Mouse (Mus musculus) retina, adult 2 months (tissue): ENCODE data around the gene Cpe.
"Not testable (repeated sequence)": the region's sequence is repeated elsewhere in the genome, so short reads cannot be mapped to it uniquely, and the experiment has no call there.

ENCODE experiments used
- DNase-seq: peaks from one replicate; pipeline ENCODE4 v3.0.0-alpha.2; 2012; ENCODE audit warnings: low read depth, low spot score

Cpe gene

GRCm38 (mm10) chr8:64674951-64675585 lies 17.8 kb downstream of the Cpe start:
- no peak for DNase-seq

DNA sequence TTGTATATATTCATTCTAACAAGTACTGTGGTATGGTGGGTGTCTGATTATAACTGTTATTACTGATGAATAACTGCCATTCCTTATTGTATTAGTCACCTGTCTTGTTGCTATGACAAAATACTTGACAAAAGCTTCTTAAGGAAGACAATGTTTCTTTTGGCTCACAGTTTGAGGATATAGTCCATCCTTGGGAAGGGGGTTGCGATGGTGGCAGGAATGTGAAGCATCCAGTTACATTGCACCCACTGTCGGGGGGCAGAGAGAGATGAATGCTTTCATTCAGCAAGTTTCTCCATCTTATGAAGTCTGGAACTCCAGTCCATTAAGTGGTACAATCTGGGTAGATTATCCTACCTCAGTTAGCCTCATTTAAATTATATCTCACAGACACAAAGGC lies 19.9 kb downstream of the Cpe start:
- DNase-seq: no peak

- DNase-seq: no peak
These were observed 20.9 kb downstream of the Cpe start for GRCm38 (mm10) chr8:64671937-64672336.

- not testable (repeated sequence) for DNase-seq
These were observed 26.5 kb downstream of the Cpe start for GRCm38 (mm10) chr8:64666305-64666704.

- DNase-seq: no peak
These were observed 27.3 kb downstream of the Cpe start for GRCm38 (mm10) chr8:64665563-64665962.

DNA sequence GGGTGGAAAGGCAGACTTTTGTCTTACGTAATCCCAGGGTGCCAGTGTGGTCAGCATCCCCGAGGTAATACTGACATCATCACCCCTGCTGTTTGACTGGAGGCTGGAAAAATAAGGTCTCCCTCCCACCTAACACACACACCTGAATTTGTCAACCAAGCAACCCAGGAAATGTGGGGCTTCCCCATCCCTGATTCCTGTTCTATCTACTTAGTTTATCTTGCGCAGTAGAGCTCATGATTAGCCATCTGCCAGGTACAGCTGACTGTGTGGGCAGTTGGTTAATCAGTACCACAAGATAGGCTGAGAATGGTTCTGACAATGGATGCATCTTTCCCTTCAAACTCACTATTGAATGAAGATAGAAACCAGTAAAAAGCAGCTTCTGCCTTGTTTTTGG lies 28.0 kb downstream of the Cpe start:
- no peak for DNase-seq

- no peak for DNase-seq
These were observed 28.5 kb downstream of the Cpe start for GRCm38 (mm10) chr8:64664350-64664749.

DNA sequence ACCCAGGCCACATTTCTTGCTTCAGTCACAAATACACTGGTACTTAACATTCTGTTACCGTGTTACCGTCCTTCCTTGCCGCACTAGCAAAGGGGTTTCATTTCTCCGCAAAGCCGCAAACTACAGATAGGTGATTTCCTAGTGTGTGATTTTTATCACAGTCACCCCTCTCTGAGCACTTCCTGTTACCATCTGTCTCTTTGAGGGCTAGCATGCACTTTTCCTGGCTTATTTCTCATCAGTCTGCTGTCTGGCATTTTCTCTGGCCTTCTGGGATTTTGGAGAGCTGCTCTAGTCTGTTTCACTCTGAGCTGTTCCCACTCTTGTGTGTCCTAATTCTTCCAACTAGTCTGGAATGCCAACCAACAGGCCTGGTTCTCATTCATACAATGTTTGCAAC lies 33.8 kb downstream of the Cpe start:
- DNase-seq: no peak

GRCm38 (mm10) chr8:64657980-64658401 lies 34.9 kb downstream of the Cpe start:
- DNase-seq: no peak

DNA sequence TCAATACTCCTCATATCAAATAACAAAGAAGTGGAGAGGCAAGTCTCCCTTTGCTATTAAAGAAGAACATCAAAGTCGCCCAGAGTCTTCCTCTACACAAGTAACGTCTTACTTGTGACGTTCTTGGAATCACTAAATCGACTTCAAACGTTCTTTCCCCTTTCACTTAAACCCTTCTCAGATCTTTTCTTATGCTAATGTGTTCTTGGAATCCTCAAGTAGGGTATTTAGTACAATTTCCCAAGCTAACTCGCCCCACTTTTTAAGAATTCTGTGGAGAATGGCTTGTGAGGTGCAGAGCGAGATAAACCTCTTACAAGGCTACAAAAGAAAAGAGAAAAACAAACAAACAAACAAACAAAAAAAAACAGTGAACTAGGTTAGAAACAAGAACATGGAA lies 35.3 kb downstream of the Cpe start:
- DNase-seq: no peak

GRCm38 (mm10) chr8:64655887-64656286 lies 37.0 kb downstream of the Cpe start:
- no peak for DNase-seq

DNA sequence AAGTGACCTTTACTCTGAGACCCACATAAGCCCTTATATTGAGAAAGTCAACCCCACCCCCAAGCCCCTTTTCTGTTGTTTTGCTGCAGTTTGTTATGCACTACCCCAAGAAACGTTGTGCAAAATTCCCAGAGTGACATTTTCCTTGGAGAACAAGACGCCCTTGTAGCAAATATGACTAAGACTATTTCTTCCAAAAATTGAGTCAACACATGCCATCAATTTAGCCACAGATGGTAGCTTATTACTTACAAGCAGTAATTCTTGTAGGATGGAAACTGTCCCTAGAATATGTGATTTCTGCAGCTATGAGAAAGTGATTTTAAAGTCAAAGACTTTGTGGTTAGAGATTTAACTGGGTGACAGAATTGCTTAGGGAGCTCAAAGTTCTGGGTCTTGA lies 37.8 kb downstream of the Cpe start:
- no peak for DNase-seq

- no peak for DNase-seq
These were observed 40.6 kb downstream of the Cpe start for GRCm38 (mm10) chr8:64652285-64652684.

DNA sequence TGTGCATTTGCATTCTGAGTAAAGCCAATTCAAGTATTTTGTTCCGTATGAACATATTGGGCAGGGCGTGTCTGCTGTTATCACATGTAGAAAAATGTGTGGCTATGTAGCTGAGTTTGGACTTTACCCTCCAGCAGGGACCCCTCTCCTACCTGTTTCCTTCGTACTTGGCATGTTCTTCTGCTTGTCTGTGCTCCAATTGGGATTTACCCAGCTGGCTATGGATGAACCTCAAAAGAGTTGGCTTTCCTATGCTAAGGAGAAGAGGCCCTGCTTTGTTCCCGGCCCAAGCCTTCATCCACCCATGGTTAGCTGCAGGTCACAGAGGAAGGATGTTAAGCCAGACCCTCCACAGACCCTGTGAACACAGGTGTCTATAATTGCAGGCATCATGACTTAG lies 44.8 kb downstream of the Cpe start:
- DNase-seq: no peak

DNA sequence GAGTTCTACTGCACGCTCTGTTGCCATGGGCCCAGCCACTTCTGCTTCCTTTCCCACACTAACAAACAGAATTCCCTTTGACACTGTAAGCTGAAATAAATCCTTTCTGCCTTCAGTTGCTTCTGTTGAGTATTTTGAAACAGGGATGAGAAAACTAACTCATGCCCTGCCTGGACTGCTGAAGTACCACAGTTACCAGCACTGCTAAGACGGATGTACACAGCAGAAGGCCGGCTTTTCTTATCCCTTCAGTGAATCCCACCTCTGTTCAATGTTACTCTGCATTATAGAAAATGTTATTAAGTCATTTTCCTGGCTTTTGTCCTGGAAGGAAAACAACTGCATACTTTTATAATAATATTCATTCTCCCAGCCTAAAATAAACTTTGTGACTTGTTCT lies 45.7 kb downstream of the Cpe start:
- DNase-seq: no peak

- DNase-seq: no peak
These were observed 46.4 kb downstream of the Cpe start for GRCm38 (mm10) chr8:64646421-64646820.

- DNase-seq: no peak
These were observed 48.5 kb downstream of the Cpe start for GRCm38 (mm10) chr8:64644108-64645005.

- DNase-seq: no peak
These were observed 49.5 kb downstream of the Cpe start for GRCm38 (mm10) chr8:64643382-64643781.

- DNase-seq: no peak
These were observed 50.1 kb downstream of the Cpe start for GRCm38 (mm10) chr8:64642799-64643198.

- no peak for DNase-seq
These were observed 52.3 kb downstream of the Cpe start for GRCm38 (mm10) chr8:64640599-64640998.

GRCm38 (mm10) chr8:64639676-64640075 lies 53.2 kb downstream of the Cpe start:
- DNase-seq: no peak

DNA sequence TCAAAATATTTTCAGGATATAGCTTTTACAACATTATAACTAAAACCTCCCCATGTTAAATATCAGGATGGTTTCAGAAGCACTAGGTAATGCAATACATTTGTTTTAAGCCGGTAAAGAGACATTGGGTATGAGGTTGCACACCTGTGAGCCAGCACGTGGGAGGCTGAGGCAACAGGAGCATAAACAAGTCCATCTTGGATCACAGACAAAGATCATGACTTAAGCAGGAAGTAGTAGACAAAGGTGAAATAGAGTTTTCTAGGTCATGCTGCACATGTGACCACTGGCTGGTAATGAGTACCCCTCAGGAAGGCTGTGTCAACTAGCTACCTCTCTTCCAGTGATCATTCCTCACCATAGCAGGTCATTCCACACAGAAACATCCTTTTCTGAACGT lies 58.0 kb downstream of the Cpe start:
- DNase-seq: no peak
